Mouse (Mus musculus): ENCODE results near the gene Nav2.

DNA sequence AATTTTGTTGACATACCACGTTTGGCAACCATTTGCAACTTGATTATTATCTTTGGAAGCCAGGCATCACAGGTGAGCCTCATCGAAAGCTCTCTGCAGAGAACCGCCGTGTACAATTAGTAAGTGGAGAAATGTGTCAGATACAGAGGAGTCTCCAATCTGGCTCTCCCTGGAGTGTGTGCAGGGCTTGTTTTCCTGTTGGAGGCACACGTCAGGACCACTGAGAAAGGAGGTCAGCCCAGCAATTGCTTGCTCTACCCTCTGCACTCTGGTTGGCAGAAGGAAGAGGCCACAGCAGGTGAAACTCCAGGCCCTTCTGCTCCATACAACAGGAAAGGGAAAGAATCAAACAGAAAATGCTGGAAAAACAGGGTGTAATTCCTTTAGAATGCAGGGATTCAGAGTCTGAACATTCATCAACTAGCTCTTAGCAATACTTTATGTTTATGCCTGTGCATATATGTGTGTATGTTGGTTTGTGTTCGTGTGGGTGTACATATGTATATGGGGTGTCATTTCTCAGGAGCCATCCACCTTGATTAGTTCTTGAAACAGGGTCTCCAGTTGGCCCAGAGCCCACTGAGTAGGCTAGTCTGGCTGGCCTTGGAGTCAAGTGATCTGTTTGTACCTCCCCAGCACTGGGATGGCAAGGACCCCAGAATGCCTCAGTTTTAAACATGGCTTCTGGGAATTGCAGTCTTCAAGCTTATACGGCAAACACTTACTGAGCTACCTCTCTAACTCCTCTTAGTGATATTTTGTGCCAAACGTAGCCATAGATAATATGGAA is 116.7 kb downstream of the Nav2 start:
- no peak for TF ChIP-seq CTCF (IDR thresholded peaks at IDR 0.05; ENCODE audit: low read depth)
- TF ChIP-seq EP300 (optimal IDR thresholded peaks at IDR 0.05) = no peak
